Mouse (Mus musculus) kidney, adult 18-20 months (tissue): ENCODE data around the gene Srl.
A peak's percentile ranks its signal among the peaks of the same experiment; 100 is the strongest.
"Not testable (repeated sequence)": the region's sequence is repeated elsewhere in the genome, so short reads cannot be mapped to it uniquely, and the experiment has no call there.

Experiments
- DNase-seq: peaks from one replicate; pipeline ENCODE4 v3.0.0; 2021

Srl gene

DNA sequence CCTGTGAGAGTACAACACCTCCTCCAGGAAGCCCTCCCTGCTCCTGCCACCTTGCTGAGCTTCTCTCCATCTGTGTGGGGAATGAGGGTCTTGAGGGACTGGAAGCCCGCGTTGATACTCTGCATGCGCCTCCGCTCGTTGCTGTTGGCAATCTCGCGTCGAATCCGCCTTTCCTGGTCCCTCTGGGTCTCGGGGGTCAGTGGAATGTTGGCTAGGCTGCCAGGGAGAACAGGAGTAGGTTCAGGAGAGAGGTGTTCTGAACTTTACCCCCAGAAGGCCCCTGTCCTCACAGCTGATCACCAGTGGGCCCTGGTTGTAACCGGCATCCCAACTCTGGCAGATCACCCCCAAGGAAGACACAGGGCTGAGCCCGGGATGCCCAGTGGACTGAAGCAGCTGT lies 10.3 kb upstream of the Srl start:
- no peak for DNase-seq

DNA sequence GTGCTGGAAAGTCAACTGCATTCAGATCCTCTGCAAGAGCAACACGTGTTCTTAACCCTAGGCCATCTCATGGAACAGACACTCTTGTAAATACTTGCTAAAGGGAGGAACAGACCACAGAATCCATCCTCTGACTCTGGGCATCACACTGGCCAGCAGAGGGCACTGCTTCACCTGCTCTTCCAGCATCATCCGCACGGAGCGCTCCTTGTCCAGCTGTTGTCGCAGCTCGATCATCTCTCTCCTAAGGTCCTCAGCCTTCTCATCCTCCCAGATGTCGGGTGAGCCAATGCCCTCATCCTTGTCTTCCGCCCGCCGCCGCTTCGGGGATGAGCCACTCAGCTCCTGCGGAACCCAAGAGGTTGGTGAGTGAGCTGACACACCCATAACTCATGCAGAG lies 9.4 kb upstream of the Srl start:
- peak; percentile 80 for DNase-seq

DNA sequence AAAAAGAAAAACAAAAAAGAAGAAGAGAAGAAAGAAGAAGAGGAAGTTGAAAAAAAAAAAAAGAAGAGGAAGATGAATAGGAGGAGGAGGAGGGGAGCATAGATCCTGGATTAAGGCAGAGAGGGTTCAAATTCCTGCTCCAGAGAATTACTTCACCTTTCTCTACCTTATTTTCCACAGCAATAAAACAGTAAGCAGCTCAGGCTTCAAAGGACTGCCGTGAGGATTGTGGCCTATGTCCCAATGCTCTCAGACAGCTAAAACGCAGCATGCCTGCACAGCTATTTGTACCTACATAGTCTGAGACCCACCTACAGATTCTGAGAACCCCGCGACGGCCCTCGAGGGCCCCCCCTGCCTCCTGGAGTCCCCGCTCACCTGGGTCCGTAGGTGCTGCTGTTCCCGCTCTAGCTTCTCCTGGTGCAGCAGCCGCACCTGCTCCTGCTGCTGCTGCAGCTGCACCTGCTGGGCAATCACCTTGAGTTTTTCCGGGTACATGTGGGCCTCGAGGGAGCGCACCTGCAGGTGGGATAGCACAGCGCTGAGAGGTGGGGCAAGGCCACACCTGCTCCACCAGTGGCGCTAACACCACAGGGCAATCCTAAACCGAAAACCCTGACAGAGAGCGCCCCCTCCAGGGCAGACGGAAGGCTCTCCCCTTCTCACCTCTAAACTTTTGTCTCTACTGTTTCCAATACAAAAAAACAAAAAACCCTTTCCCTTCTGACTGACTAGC lies 7.5 kb upstream of the Srl start:
- DNase-seq, result no peak

DNA sequence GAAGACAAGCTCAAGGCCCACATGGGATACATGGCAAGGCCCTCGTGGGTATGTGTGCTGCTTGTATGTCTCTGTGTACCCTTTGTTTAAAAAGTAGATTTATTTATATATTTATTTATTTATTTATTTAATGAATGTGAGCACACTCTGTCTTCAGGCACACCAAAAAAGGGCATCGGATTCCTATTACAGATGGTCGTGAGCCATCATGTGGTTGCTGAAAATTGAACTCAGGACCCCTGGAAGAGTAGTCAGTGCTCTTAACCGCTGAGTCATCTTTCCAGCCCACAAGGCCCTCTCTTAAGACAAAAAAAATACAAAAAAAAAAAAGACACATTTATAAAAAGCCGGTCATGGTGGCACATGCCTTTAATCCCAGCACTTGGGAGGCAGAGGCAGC lies 6.0 kb upstream of the Srl start:
- DNase-seq, result no peak

DNA sequence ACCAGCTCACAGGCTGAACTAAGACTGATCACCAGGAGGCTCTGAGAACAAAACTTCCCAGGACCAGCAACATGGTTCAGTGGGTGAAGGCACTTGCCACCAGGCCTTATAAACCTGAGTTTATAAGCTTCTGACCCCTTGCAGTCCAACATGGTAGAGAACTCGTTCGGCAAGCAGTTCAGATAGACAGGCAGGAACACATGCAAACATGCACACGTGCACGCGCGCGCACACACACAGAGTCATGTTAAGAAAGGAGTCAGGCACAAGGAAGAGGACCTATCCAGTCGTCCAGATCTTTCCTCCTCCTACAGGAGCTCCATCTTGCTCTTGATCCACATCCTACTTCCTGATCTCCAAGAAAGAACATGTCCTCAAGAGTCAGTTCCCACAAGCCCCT lies 5.2 kb upstream of the Srl start:
- no peak for DNase-seq

DNA sequence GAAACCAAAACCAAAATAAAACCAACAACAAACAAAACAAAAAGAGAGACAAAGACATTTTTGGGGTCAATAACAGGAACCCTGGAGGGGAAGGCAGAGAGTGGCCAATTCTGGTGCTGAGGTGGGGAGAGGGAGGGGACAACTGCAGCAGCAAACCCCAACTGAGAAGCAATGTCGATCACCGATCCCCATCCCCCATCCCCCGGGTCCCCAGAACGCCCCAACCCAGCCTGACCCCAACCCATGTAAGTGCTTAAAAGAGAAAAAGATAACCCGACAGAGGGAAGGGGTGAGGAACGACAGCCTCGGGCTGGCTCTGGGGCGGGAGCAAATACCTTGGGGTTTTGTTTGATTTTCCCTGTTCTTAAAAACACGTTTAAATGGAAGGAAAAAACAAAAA lies 3.2 kb upstream of the Srl start:
- no peak for DNase-seq

DNA sequence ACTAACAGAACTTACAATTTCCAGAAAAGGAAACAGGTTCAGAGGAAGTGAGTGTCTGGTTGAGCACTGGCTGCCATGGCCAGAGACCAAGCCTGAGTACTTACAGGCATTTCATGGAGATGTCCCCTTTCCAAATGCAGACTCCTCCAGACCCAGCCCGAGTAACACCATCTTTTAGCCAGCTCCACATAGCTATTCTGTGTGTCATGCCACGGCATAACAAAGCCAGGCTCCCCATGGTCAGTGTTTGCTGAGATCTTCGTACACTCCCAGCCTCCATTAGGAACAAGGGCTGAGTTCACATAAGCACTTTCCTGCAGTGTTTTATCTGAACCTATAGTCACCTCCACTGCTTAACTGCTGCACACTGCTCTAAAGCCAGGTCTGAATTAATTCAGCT lies 1.6 kb upstream of the Srl start:
- no peak for DNase-seq

DNA sequence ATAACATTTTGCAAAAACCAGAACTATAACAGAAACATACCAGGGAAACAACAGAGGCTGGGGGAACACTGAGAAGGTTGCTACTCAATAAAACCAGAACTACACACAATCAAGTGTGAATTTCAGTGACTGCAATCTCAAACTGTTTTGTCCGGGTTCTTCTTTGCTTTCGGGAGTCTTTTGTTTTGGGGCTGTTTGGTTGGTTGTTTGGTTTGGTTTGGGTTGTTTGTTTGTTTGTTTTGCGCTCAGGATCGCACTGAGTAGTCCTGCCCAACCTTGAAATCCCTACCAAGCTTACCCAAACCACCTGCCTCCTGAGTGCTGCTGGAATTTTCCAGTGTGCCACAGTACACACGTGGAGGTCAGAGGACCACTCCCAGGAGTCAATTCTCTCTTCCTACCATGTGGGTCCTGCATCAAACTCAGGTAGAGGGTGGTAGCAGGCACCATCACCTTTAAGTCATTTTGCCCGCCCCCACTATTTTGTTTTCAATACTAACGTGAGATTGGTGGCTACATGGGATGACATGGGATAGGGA lies 689 bp upstream of the Srl start:
- no peak for DNase-seq

DNA sequence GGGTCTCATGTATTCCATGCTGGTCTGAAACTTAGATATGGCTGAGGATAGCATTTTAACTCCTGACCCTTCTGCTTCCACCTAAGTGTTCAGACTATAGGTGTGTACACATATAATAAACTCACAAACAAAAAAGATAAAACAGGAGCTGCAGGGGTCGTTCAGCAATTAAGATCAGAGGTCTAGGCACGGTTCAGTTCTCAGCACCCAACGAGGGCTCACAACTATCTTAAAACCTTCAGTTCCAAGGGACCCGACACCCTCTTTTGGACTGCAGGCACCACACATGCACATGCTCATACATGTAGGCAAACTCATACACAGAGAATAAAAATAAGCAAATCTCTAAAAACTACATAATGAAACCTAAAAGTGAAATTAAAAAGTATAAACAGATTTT lies 583 bp downstream of the Srl start:
- no peak for DNase-seq

DNA sequence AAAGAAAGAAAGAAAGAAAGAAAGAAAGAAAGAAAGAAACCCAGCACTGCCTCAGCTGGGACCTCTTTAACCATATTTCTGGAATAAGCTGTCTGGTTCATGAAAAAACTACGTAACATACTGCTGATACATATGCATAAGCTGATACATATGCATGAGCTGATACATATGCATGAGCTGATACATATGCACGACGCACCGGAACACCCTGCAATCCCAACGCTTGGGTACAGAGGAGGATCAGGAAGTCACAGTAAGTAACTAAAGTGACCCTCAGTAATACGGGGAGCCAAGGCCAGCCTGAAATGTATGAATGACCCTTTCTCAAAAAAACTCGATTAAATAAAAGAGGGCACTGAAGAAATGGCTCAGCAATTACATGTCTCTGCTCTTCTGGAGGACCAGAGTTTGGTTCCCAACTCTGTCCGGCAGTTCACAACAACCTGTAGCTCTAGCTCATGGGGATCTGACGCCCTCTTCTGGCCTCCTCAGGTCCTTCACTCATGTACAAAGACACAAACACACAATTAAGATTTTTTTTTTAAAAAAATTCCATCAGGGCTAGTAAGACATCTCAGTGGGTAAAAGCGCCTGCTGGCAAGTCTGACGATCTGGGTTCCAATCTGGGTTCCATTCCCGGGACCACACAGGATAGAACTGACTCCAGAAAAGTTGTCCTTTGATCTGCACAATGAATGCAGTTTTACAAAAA lies 1.4 kb downstream of the Srl start:
- no peak for DNase-seq

DNA sequence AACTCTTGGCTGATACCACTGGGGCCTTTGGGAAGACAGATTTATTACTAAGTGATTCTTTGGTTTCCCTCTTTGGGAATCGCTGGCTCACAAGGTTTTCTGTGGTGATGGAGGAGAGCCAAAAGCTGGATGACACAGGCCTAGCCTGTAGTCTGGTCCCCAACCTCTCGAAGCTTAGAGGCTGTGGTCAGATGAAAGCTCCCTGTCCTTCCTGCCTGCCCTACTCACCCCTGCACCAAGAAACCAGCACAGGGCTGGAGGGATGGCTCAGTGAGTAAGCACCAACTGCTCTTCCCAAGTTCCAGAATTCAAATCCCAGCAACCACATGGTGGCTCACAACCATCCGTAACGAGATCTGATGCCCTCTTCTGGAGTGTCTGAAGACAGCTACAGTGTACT lies 2.1 kb downstream of the Srl start:
- DNase-seq, result no peak

DNA sequence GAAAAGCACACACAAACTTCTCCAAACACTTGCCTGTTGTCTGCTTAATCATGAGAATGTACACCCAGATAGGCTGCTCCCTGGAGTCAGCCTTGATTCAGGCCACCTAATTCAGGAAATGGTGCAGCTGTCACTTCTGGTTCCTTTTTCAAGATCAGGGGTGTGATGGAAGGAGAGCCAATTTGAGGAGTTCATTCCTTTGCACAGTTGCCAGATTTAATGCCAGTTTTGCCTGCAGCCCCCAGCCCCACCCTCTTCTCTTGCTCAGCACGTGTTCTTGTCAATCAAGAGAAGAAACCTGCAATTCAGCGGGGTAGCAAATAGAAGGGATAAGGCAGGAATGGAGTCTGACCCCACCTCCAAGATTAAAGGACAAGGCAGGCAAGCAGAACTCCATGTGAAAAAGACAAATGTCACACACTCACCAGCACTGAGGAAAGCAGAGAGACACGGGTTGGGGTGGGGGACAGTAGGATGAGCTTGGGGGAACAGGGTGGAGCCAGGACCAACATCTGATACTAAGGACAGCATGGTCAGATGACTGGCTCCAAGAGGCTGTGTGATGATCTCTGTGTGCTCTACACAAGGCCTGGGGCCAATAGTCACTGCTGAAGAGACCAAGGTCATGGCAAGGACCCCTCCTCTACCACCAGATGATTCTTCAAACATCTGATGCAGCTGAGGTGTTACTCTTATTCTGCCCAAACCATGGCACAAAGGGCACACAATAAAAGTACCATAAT lies 3.8 kb downstream of the Srl start:
- DNase-seq, result no peak

DNA sequence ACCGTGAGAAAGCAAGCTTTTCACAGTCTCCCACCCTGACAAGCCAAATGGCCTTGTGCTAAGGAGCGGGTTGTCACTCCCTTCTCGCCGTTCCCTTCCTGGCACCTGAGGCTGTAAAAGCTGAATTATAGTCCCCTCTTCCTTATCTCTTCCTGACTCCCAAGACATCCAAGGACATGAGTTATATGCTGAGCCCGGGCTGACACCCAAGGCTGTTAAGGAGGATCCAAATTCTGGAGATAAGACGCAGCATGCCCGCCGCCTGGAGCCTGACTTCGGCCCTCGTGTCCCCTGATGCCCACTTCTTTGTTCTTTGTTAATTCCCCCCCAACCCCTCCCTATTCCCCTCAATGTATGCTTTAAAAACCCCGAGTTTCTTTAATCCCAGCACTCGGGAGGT lies 14.2 kb downstream of the Srl start:
- DNase-seq, result not testable (repeated sequence)

DNA sequence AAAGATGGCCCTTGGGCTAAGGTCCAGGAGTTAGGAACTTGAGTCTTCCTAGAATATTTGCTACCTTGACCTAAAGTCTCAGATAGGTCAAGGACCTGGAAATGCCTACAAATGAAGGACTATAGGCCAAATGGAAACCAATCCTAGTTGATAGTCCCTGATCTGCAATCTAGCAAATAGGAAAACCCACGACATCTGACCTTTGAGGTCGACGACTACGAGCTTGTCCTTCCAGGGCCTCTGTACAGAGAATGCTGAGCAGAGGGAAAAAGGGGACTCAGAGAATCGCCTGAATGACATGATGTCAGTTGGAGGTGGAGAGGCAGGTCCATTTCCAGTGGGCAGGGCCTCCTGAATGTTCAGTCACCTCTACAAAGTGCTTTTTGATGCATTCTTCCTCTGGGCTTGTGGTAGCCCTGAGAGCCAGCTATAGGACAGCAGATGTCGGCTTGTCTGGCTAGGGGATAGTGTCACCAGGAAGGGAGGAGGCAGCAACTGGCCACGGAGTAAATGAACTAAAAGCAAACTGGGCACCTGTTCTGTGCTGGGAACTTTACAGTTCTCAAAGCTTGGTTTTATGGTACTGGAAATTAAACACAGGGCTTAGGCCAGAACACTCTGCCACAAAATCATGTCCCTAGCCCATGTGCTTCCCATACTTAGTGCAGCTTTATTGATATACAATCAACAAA lies 18.2 kb downstream of the Srl start:
- DNase-seq, result no peak

DNA sequence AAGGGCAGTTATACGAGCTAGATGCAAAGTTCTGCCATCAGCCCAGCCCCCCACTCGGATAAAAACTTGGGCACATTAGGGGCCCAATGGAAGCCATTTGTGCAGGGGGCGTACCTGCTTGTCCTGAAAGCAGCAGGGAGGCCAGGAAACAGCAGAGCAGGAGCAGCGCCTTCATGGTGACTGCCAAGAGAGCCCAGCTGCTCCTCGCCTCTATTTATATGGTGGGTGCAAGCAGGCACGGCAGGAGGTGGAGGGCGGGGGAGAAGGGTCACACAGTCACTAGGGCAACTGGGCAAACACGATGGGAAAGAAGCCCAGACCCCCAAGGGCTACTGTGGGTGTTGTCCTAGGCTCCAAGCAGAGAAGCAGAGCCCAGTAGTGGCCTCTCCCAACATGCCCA lies 18.7 kb downstream of the Srl start:
- DNase-seq, result no peak

DNA sequence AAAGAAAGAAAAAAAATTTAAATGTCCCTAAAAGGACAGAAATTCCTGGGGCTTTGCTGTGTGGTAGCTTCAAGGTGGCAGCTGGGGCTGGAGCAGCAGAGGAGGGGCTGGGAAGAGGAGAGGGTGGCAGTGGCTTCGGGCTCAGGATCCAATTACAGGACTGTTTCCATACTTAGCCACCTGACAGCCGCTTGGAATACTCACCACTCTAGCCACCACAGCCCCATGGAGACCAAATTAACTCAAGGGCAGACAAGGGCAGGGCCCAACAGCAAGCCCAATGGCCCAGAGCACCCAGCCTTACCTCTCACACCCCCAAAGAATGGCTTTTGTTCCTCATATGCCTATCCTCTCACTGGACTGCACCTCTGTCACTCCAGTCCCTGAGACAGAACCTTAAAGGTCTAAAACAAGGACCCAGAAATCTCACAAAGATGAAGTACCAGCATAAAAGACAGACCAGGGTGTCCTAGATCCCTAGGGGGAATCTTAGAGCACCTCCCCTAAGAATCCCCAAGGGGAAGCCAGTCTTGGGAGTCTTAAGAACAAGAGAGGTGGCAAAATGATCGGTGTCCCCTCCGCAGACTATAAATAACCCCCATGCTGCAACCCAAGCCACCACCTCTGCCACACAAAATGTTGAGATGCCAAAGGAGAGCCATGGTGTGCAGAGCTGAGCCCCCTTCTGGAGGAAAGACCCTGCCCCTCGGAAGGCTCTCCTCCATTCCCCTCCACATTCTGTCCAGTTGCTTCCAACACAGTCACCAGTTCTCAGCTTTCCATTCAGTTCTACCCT lies 19.7 kb downstream of the Srl start:
- no peak for DNase-seq

DNA sequence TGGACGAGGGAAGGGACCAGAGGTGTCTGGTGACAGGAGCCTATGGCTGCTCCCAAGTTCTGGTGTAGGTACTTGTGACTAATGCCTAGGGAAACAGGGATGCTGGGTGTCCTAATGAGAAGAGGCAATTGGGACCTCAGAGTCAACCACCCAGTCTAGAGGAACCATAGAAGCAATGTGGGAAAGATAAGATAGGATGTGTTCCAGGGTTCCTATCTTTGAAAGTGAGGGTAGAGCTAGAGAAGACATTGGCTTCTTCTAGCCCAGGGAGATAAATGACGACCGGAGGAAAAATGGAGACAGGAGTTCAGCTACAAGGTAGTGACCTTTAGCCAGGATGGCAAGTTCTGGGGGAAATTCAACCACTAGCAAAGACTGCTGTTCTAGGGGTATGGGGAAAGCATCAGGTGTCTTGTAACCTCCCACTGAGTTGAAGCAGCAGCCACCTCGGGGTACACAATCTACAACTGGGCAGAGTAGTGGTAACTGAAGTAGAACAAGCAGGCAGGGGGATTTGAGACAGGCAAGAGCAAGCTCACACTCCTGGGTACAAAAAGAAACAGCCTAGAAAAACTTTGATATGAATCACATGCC lies 20.4 kb downstream of the Srl start:
- no peak for DNase-seq

DNA sequence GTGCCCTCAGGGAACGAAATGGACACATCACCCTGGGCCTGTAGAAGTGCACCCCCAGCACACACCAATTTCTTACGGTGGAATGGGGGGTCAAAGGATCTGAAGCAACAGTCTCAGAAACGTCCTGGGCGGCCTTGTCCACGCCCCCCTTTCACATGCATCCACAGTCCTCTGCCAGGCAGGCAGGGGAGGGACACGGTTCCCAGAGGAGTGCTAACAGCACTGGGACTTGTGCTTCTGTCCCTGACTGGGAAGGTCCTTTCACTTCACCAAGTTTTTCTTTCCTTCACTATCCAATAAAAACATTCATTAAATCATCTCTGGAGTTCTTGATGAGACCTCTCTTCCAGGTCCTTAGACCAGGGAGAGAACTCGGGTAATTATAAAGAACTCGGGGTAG lies 20.9 kb downstream of the Srl start:
- no peak for DNase-seq

DNA sequence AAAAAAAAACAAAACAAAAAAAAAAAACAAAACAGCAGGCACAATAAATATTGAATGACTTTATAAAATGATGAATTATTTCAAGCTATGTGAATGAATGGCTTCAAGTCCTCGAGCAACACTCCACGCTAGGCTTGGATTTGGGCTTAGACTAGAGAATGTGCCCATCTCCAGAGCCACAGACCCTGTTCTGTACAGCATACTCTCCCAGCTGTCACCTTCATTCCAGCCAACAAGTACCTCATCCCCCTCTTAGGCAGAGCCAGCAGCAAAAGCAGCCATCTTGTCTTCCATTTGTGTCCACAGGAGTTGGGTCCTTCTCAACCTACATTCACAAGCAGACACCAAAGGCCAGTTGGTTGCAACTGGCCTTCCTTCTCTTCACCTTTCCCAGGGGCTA lies 21.8 kb downstream of the Srl start:
- DNase-seq, result no peak

DNA sequence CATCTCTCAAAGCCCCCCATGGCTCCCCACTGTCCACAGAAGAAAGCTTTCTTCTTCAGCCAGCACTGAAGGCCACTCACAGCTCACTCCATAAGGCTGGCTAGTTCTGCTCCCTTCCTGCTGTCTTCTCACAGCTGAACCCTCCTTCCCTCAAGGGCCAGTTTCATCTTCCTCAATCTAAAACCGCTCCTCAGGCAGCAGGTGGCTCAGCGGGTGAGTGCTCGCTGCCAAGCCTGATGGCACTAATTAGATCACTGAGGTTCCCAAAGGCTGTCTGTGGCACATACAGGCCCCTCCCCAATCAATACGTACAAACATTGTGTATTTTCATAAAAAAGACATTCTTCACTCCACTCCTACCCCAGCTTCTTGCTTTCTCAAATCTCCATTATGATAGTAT lies 22.5 kb downstream of the Srl start:
- no peak for DNase-seq

DNA sequence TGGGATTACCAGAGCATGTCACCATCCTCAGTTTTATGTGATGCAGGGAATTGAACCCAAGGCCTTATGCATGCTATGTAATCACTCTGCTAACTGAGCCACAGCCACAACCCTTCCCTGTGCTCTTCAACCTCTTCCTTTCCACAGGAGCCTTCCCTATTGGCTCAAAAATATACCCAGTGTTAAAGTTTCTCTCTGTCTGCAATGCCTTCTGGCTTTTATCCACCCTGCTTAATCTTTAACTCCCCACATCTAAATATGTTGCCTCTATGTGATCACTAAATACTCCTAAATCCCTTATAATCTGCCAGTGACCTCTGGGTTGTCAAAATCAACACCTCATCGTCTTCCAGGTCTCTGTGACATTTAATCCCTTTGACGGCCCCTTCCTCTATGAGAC lies 23.7 kb downstream of the Srl start:
- no peak for DNase-seq

DNA sequence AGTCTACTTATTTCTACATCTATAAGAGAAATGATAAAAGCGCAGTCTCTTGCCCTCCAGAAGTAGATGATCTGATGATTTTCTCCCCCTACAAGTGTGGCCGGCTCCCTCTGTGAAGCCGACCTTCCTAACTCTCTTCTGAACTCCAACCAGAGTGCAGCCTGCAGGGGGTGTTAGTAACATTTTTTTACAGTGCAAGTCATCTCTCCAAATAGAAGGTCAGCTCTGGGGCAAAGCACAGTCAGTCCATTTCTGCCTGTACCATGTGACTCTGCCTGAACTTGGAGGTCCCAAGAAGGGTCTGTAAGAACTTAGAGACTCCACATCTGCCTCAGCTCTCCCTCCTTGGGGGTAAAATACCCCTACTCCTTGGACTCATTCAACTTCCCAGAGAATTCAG lies 27.2 kb downstream of the Srl start:
- no peak for DNase-seq
